Mouse (Mus musculus) CD4-positive, CD25-positive, alpha-beta regulatory T cell, adult 2 months (primary cell): ENCODE data around the gene Gm6040.

Experiments
- DNase-seq: peaks from one replicate; pipeline ENCODE4 v3.0.0-alpha.2; 2012; ENCODE audit warnings: low read depth, low spot score

Gm6040 gene

GRCm38 (mm10) chr8:20921971-20922370, at the start of gene Gm6040:
Gene Gm6040, minus strand, starts transcription at chr8:20922071.
- DNase-seq = no peak

GRCm38 (mm10) chr8:20964531-20964930, 42.7 kb upstream of the Gm6040 start:
- DNase-seq = no peak

DNA sequence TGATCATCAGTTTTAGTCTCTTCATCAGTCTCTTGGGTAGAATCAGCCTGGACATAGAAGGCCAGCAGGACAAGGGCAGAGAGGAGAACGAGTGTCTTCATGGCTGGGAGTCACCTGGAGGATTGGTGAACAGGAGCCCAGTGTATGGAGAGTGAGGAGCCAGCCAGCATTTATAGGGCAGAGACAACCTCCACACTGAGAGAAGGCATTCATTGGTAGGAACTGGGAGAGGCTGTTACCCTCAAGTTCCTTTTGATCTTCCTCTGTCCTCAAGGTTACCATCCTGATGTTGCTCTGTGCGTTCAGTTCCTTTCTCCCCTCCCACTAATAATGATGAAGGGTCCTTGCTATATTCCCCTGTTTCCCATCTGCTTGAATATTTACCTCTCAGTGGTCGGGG, 22.7 kb upstream of the Gm6040 start, which contains the start of gene AY761185:
TSS of gene AY761185 (minus strand) at position 101 of the 400 bp plus-strand sequence.
- DNase-seq = no peak

- DNase-seq = no peak
These were observed 9.6 kb downstream of the Gm6040 start for GRCm38 (mm10) chr8:20912288-20912687.

- DNase-seq = no peak
These were observed 13.6 kb downstream of the Gm6040 start for GRCm38 (mm10) chr8:20908256-20908655.

DNA sequence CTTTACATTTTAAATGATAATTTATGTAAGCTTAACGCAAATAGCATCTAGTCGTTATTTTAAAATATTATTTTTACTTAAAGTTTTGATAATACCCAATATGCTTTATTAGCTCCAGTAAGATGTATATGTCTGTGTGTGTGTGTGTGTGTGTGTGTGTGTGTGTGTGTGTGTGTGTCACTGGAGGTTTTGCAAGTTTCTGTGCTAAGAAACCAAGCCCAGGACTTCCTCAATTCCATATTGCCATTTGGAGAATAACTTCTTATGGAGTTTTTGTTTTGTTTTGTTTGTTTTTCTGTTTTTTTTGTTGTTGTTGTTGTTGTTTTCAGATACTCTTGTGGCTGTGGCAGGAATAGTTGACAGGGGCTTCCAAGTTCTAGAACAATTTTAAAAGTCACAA, 14.8 kb downstream of the Gm6040 start:
- no peak for DNase-seq

DNA sequence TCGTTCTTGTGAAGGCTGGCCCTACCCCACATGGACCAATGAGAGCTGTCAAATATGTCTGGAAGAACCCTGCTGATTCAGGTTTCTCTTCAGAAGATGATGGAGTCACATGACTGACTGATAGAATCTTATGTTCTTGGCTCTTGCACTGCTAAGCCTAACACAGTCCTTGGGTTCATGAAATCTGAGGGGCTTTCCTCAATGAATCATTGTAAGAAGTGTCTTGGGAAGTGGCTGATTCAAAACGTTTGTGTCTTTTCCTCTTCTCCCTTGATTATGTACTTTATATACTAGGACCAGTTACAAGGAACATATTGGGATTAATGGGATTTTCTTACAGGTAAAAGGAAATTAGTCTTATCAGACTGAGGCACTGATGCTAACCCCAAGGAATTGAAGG, 19.3 kb downstream of the Gm6040 start, which contains the start of gene Gm15056:
TSS of gene Gm15056 (minus strand) at position 101 of the 400 bp plus-strand sequence.
- DNase-seq = no peak

- no peak for DNase-seq
These were observed 29.5 kb downstream of the Gm6040 start, which contains the start of gene Defb33 for GRCm38 (mm10) chr8:20892369-20892768. Gene Defb33, plus strand, starts transcription at chr8:20892669.

DNA sequence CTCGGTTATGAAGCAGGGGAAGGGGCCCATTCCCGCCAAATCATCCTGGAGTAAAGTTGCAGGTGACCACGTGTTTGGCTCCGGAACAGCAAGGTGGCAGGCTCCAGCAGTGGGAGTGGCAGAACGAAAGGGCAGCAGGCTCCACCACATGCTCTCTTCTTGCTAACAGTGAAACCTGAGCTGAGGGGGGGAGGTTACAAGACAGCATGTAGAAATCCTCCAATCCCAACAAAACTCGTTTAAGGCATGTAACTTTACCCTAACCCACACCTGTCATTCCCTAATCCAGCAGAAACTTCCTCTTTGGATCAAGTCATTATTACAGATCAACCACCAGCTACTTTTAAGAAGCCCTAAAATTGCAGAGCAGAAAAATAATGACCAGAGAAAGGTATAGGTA, 47.3 kb downstream of the Gm6040 start:
- no peak for DNase-seq
